Mouse (Mus musculus) heart, postnatal 0 days (tissue): ENCODE measurements around the gene Zfp800. TPM values are rescaled to one million over a fixed set of nuclear protein-coding genes. Genes with fewer than 3 reads are reported as not detected.
A peak's percentile ranks its signal among the peaks of the same experiment; 100 is the strongest.

Source experiments
- ATAC-seq: fragments of 200-750 bp; cut with Nextera tagmentation; 2 replicates; pipeline ENCODE4 v1.8.0; 2017; ENCODE audit warnings: low read depth, moderate number of reproducible peaks, moderate library complexity; ENCODE audit not compliant: insufficient read depth
- DNase-seq: peaks from one replicate; pipeline ENCODE4 v3.0.0-alpha.2; 2016; ENCODE audit warnings: low spot score
- H3K27ac ChIP-seq: fragments of 300-500 bp; sonication (generic); 2 replicates; pipeline ENCODE4 v1.5.1; 2014; ENCODE audit warnings: low read depth, mild to moderate bottlenecking
- H3K27me3 ChIP-seq: fragments of 300-500 bp; sonication (generic); 2 replicates; pipeline ENCODE4 v1.6.1; 2014; ENCODE audit warnings: low read length, mixed read lengths; ENCODE audit not compliant: control insufficient read depth, insufficient read depth
- H3K36me3 ChIP-seq: fragments of 300-500 bp; sonication (generic); replicated peaks from 2 replicates; pipeline ENCODE4 v1.6.1; 2014; ENCODE audit warnings: low read length, mixed read lengths; ENCODE audit not compliant: control insufficient read depth, insufficient read depth
- H3K4me1 ChIP-seq: fragments of 300-500 bp; sonication (generic); 2 replicates; pipeline ENCODE4 v1.6.1; 2014; ENCODE audit warnings: antibody characterized with exemption; ENCODE audit not compliant: control insufficient read depth, insufficient read depth
- H3K4me2 ChIP-seq: fragments of 300-500 bp; sonication (generic); 2 replicates; pipeline ENCODE4 v1.6.1; 2014; ENCODE audit warnings: low read depth, mild to moderate bottlenecking, low read length, moderate library complexity
- H3K4me3 ChIP-seq: fragments of 300-500 bp; sonication (generic); 2 replicates; pipeline ENCODE4 v1.5.1; 2014; ENCODE audit warnings: low read depth, low read length
- H3K9ac ChIP-seq: fragments of 300-500 bp; sonication (generic); replicated peaks from 2 replicates; pipeline ENCODE4 v1.6.1; 2014; ENCODE audit warnings: low read depth, low read length, mixed read lengths
- H3K9me3 ChIP-seq: fragments of 300-500 bp; sonication (generic); replicated peaks from 2 replicates; pipeline ENCODE4 v1.6.1; 2016; ENCODE audit warnings: low read length; ENCODE audit not compliant: control insufficient read depth
- CTCF ChIP-seq: IDR thresholded peaks from 2 replicates; pipeline ENCODE4 v1.5.1; 2016; ENCODE audit warnings: antibody characterized with exemption, control low read depth, low read depth
- EP300 ChIP-seq: IDR thresholded peaks from 2 replicates; pipeline ENCODE4 v1.6.1; 2016; ENCODE audit warnings: antibody characterized with exemption, low read depth
- WGBS: fragments of 180-500 bp; shearing (Covaris S2); extraction: QIAGEN DNeasy Blood & Tissue Kit; methylation state at CpG from one replicate; pipeline ENCODE4 v1.1.7; 2014; 5-methylcytosine and 5-hydroxymethylcytosine counted together
- polyA plus RNA-seq: library from polyadenylated mRNA; unstranded; fragments of >200 nt; fragmentation: Nextera tagmentation; extraction: Ambion mirVana; gene quantifications from 2 replicates; pipeline ENCODE4 v1.2.1, GENCODE M21; 2015
- total RNA-seq: library from RNA; depleted of rRNA; stranded (reverse); fragments of >200 nt; gene quantifications from 2 replicates; pipeline ENCODE4 v1.2.3, GENCODE M21; 2014; ENCODE audit warnings: low replicate concordance; rRNA removed

The Zfp800 gene
- total RNA-seq (18.6 and 19.5 TPM in 2 replicates), polyA plus RNA-seq (11.0 and 12.7 TPM in 2 replicates)

DNA sequence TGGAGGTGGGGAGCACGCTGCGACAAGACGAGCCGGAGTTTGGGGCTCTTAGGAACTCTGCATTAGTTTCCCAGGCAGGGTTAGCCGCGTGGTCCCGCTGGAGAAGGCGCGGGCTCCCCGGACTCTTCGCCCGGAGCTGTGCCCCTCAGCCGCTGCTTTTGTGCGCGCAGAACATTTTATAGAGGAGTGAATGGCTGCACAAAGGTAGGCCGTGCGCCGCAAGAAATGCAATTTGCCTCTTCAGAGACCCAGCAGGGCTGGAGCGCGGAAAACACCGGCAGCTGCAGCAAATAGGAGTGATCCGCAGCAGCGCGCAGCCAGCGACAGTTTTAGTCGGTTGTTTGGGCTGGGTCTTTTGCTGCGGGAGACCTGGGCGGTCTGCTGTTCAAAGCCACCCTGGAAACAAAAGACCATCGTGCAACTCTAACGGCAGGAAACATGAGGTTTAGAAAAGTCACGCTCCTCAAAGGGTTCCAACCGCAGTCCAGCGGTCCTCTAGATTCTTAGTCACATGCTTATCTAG, at the start of gene Zfp800:
Zfp800 (minus strand) TSS at position 325 of the 523 bp plus-strand sequence.
- TF ChIP-seq EP300: no peak
- TF ChIP-seq CTCF: no peak
- Histone ChIP-seq H3K36me3 (no peaks in the 10 kb centered on the region), H3K4me1 (no peaks in the 10 kb centered on the region), H3K9me3 (0 out of 2 replicates have a peak, but pooled peaks cover 6% of the 10 kb centered on the region), H3K9ac (no peak within 1 kb of the TSS), H3K4me3 (peak within 1 kb of the TSS; percentile 44), H3K27me3 (peaks cover 30% of the 10 kb centered on the region), H3K4me2 (peak within 1 kb of the TSS; percentile 76), H3K27ac (no peak within 1 kb of the TSS)
- WGBS: 2% methylated on average over 33 of the region's 33 CpGs
- no peak for DNase-seq
- no peak for ATAC-seq

DNA sequence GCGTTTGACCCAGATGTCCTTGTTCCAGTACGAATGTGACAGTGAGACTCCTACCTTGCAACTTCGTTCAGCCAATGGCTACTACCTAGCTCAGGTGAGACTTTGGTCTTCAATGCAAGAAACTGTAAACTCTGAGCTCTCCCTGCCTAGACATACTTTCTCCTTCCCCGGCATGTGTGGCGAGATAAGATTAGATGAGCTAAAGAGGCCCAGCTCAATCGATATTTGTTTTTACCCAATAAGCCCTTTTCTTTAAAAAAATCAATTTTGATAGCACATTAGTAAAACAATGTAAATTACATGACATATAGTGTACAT, 33.7 kb upstream of the Zfp800 start:
- TF ChIP-seq CTCF (no peak), EP300 (no peak)
- Histone ChIP-seq H3K36me3 (peaks cover 2% of the 10 kb centered on the region; the same call in 1 of the 2 replicates), H3K4me2 (no peak overlapping the region), H3K4me1 (no peaks in the 10 kb centered on the region), H3K27ac (no peak overlapping the region), H3K9me3 (no peaks in the 10 kb centered on the region), H3K27me3 (no peaks in the 10 kb centered on the region), H3K9ac (no peak overlapping the region), H3K4me3 (no peak overlapping the region)
- ATAC-seq: no peak
- no peak for DNase-seq
- 65% methylated on average over 6 of the region's 6 CpGs for WGBS

DNA sequence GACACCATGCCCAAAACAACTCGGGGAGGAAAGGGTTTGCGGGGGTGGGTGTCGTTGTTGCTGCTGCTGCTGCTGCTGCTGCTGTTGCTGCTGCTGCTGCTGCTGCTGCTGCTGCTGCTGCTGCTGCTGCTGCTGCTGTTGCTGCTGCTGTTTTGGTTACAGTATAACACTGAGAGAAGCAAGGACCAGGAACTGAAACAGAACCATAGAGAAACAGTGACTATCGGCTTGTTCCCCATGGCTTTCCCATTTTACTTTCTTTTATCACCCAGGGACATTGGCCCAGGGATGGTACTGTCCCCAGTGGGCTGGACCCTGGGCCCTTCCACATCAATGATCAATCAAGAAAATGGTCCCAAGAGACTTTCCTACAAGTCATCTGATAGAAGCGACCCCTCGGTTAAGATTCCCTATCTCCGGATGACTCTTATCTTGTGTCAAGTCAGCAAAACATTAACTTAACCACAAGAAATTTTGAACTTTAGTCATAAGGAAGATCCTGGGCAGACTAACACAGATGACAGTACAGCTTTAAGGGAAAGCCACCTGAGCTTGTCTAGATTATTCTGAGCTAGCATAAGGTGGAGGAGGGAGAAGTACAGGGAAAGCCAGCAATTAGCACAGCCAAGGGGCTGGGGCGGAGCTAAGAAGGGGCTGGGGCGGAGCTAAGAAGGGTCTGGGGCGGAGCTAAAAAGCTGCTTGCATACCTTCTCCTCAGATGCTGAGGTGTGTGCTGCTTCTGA, 33.2 kb upstream of the Zfp800 start:
- TF ChIP-seq EP300 (no peak), CTCF (no peak)

DNA sequence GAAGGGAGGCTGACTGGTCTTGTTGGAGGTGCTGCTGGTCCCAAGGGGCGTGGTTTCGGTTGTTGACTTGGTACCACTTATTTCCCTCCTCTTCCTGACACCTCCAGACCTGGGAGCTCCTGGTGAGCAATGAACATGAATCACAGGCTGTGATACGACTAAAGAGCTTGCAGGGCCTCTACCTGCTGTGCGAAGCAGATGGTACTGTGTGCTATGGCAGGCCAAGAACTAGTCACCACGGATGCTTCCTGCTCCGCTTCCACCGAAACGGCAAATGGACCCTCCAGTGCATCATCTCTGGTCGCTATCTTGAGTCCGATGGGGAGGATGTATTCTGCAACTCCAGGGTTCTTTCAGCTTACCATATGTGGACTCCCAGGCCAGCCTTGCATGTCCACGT, 32.1 kb upstream of the Zfp800 start:
- Histone ChIP-seq H3K9ac (no peak overlapping the region), H3K36me3 (peaks cover 16% of the 10 kb centered on the region), H3K4me1 (peaks cover 3% of the 10 kb centered on the region; the same call in 1 of the 2 replicates), H3K27me3 (no peaks in the 10 kb centered on the region), H3K9me3 (no peaks in the 10 kb centered on the region), H3K4me2 (no peak overlapping the region), H3K27ac (no peak overlapping the region), H3K4me3 (no peak overlapping the region)
- DNase-seq: no peak
- ATAC-seq: no peak
- 84% methylated on average over 11 of the region's 11 CpGs for WGBS
- TF ChIP-seq CTCF: no peak
- TF ChIP-seq EP300: no peak

More for the DNA sequence above, 33.2 kb upstream of the Zfp800 start:
- Histone ChIP-seq H3K27me3 (no peaks in the 10 kb centered on the region), H3K9me3 (no peaks in the 10 kb centered on the region), H3K36me3 (peaks cover 7% of the 10 kb centered on the region; the same call in 1 of the 2 replicates), H3K4me1 (no peaks in the 10 kb centered on the region), H3K4me2 (no peak overlapping the region), H3K27ac (no peak overlapping the region), H3K4me3 (no peak overlapping the region), H3K9ac (no peak overlapping the region)
- DNase-seq: no peak
- ATAC-seq: no peak
- 66% methylated on average over 10 of the region's 10 CpGs for WGBS

DNA sequence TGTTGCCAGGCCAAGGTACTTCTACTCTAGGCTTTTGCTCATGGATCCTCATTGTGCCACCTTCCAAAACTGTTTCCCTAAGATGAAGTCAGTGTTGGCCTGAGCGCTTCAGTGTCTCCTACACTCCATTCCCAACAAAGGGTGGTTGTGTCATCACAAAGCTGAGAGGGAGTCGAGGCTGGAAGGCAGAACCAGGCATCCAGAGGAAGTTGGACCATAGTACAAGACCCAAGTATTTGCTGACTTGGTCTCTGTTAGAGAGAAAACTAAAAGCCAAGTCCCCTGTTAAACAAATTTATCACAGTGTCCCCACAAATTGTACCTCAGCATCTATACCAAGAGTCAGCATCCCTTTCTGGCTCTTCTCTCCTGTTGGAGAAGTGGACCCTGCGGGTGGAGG, 30.5 kb upstream of the Zfp800 start, which contains the start of gene Gcc1:
Gcc1 (minus strand) TSS at position 101 of the 400 bp plus-strand sequence.
- TF ChIP-seq EP300 (no peak), CTCF (no peak)
- DNase-seq (no peak), ATAC-seq (no peak)
- Histone ChIP-seq H3K4me3 (no peak within 1 kb of the TSS), H3K27me3 (no peaks in the 10 kb centered on the region), H3K4me1 (peaks cover 11% of the 10 kb centered on the region; the same call in 1 of the 2 replicates), H3K36me3 (peaks cover 17% of the 10 kb centered on the region), H3K9ac (no peak within 1 kb of the TSS), H3K9me3 (no peaks in the 10 kb centered on the region), H3K4me2 (no peak within 1 kb of the TSS), H3K27ac (no peak within 1 kb of the TSS)
- 87% methylated on average over 3 of the region's 3 CpGs for WGBS
